Mouse (Mus musculus): Measurements from ENCODE around the gene Zbp1. TPM values are rescaled to one million over a fixed set of nuclear protein-coding genes. Genes with fewer than 3 reads are reported as not detected.

Zbp1 gene
- polyA plus RNA-seq, 1 experiment from 2014 or later = 0.45 TPM

GRCm38 (mm10) chr2:173182796-173183195 lies 35.9 kb downstream of the Zbp1 start:
- H3K27ac ChIP-seq = no peak overlapping the region

GRCm38 (mm10) chr2:173181901-173182300 lies 36.8 kb downstream of the Zbp1 start:
- H3K9me3 ChIP-seq = no peaks in the 10 kb centered on the region
- no peak overlapping the region for H3K4me2 ChIP-seq (replicated peaks)
- H3K27me3 ChIP-seq = peaks cover 42% of the 10 kb centered on the region
- no peak overlapping the region for H3K9ac ChIP-seq
- peaks cover 14% of the 10 kb centered on the region; the same call in 1 of the 2 replicates for H3K4me1 ChIP-seq
- 86% methylated on average over 7 of the region's 7 CpGs for WGBS
- no peak for ATAC-seq (ENCODE audit: low FRiP score, low read depth)
- H3K36me3 ChIP-seq = no peaks in the 10 kb centered on the region
- H3K27ac ChIP-seq = no peak overlapping the region
- H3K4me3 ChIP-seq = no peak overlapping the region

More at GRCm38 (mm10) chr2:173182796-173183195, 35.9 kb downstream of the Zbp1 start:
- Histone ChIP-seq H3K4me3 (no peak overlapping the region), H3K4me1 (peaks cover 14% of the 10 kb centered on the region; the same call in 1 of the 2 replicates), H3K9ac (no peak overlapping the region), H3K4me2 (replicated peaks) (no peak overlapping the region), H3K36me3 (no peaks in the 10 kb centered on the region), H3K27me3 (peaks cover 41% of the 10 kb centered on the region), H3K9me3 (no peaks in the 10 kb centered on the region)
- WGBS = 74% methylated on average over 7 of the region's 7 CpGs
- no peak for ATAC-seq (ENCODE audit: low FRiP score, low read depth)

GRCm38 (mm10) chr2:173181486-173181885 lies 37.2 kb downstream of the Zbp1 start:
- no peak for ATAC-seq (ENCODE audit: low FRiP score, low read depth)

GRCm38 (mm10) chr2:173180721-173181388 lies 37.9 kb downstream of the Zbp1 start:
- H3K4me1 ChIP-seq = peaks cover 9% of the 10 kb centered on the region; the same call in 1 of the 2 replicates
- WGBS = 76% methylated on average over 11 of the region's 11 CpGs
- peaks cover 37% of the 10 kb centered on the region for H3K27me3 ChIP-seq

More at GRCm38 (mm10) chr2:173181486-173181885, 37.2 kb downstream of the Zbp1 start:
- no peak overlapping the region for H3K4me2 ChIP-seq (replicated peaks)
- peaks cover 38% of the 10 kb centered on the region for H3K27me3 ChIP-seq
- H3K9ac ChIP-seq = no peak overlapping the region
- H3K4me1 ChIP-seq = peaks cover 10% of the 10 kb centered on the region; the same call in 1 of the 2 replicates
- H3K9me3 ChIP-seq = no peaks in the 10 kb centered on the region
- 64% methylated on average over 5 of the region's 5 CpGs for WGBS
- no peaks in the 10 kb centered on the region for H3K36me3 ChIP-seq
- H3K27ac ChIP-seq = no peak overlapping the region
- H3K4me3 ChIP-seq = no peak overlapping the region

GRCm38 (mm10) chr2:173180026-173180425 lies 38.7 kb downstream of the Zbp1 start:
- 79% methylated on average over 4 of the region's 4 CpGs for WGBS
- peaks cover 9% of the 10 kb centered on the region; the same call in 1 of the 2 replicates for H3K4me1 ChIP-seq
- H3K9me3 ChIP-seq = no peaks in the 10 kb centered on the region
- no peaks in the 10 kb centered on the region for H3K36me3 ChIP-seq
- no peak for ATAC-seq (ENCODE audit: low FRiP score, low read depth)
- peaks cover 32% of the 10 kb centered on the region for H3K27me3 ChIP-seq
- H3K27ac ChIP-seq = no peak overlapping the region
- H3K4me3 ChIP-seq = no peak overlapping the region
- no peak overlapping the region for H3K9ac ChIP-seq
- H3K4me2 ChIP-seq (replicated peaks) = no peak overlapping the region

More at GRCm38 (mm10) chr2:173180721-173181388, 37.9 kb downstream of the Zbp1 start:
- no peak for ATAC-seq (ENCODE audit: low FRiP score, low read depth)
- no peaks in the 10 kb centered on the region for H3K36me3 ChIP-seq
- no peak overlapping the region for H3K27ac ChIP-seq
- no peak overlapping the region for H3K9ac ChIP-seq
- H3K9me3 ChIP-seq = no peaks in the 10 kb centered on the region
- H3K4me2 ChIP-seq (replicated peaks) = no peak overlapping the region
- no peak overlapping the region for H3K4me3 ChIP-seq

- WGBS = 82% methylated on average over 7 of the region's 7 CpGs
- H3K4me1 ChIP-seq = peaks cover 16% of the 10 kb centered on the region
- no peak for ATAC-seq (ENCODE audit: low FRiP score, low read depth)
- no peak overlapping the region for H3K4me2 ChIP-seq (replicated peaks)
- no peak overlapping the region for H3K9ac ChIP-seq
- H3K9me3 ChIP-seq = no peaks in the 10 kb centered on the region
- no peak overlapping the region for H3K27ac ChIP-seq
- no peak overlapping the region for H3K4me3 ChIP-seq
- H3K36me3 ChIP-seq = no peaks in the 10 kb centered on the region
- H3K27me3 ChIP-seq = peaks cover 25% of the 10 kb centered on the region; the same call in 1 of the 2 replicates
Measured at GRCm38 (mm10) chr2:173179046-173179445, 39.7 kb downstream of the Zbp1 start.

- Histone ChIP-seq H3K4me3 (no peak overlapping the region), H3K4me1 (peaks cover 27% of the 10 kb centered on the region), H3K4me2 (replicated peaks) (no peak overlapping the region), H3K9me3 (no peaks in the 10 kb centered on the region), H3K27me3 (peaks cover 25% of the 10 kb centered on the region; the same call in 1 of the 2 replicates), H3K36me3 (no peaks in the 10 kb centered on the region), H3K9ac (no peak overlapping the region), H3K27ac (no peak overlapping the region)
- no peak for ATAC-seq (ENCODE audit: low FRiP score, low read depth)
- 85% methylated on average over 8 of the region's 8 CpGs for whole genome bisulfite sequencing
Measured at GRCm38 (mm10) chr2:173177951-173178350, 40.8 kb downstream of the Zbp1 start.

- H3K9ac ChIP-seq = no peak overlapping the region
- H3K4me1 ChIP-seq = peaks cover 31% of the 10 kb centered on the region
- peaks cover 24% of the 10 kb centered on the region; the same call in 1 of the 2 replicates for H3K27me3 ChIP-seq
- H3K36me3 ChIP-seq = no peaks in the 10 kb centered on the region
- no peak overlapping the region for H3K4me3 ChIP-seq
- H3K4me2 ChIP-seq (replicated peaks) = no peak overlapping the region
- ATAC-seq (ENCODE audit: low FRiP score, low read depth) = no peak
- H3K9me3 ChIP-seq = no peaks in the 10 kb centered on the region
- no peak overlapping the region for H3K27ac ChIP-seq
- WGBS = 77% methylated on average over 5 of the region's 5 CpGs
Measured at GRCm38 (mm10) chr2:173177481-173177880, 41.2 kb downstream of the Zbp1 start.

- ATAC-seq (ENCODE audit: low FRiP score, low read depth) = no peak
- H3K9ac ChIP-seq = no peak overlapping the region
- H3K4me3 ChIP-seq = no peak overlapping the region
- H3K36me3 ChIP-seq = no peaks in the 10 kb centered on the region
- 91% methylated on average over 5 of the region's 5 CpGs for WGBS
- H3K4me2 ChIP-seq (replicated peaks) = no peak overlapping the region
- H3K9me3 ChIP-seq = no peaks in the 10 kb centered on the region
- H3K4me1 ChIP-seq = peaks cover 40% of the 10 kb centered on the region
- H3K27me3 ChIP-seq = peaks cover 20% of the 10 kb centered on the region; the same call in 1 of the 2 replicates
- no peak overlapping the region for H3K27ac ChIP-seq
Measured at GRCm38 (mm10) chr2:173175703-173176102, 43.0 kb downstream of the Zbp1 start.

GRCm38 (mm10) chr2:173174569-173174968 lies 44.2 kb downstream of the Zbp1 start:
- H3K4me2 ChIP-seq (replicated peaks) = peak overlapping the region; percentile 64
- peaks cover 16% of the 10 kb centered on the region; the same call in 1 of the 2 replicates for H3K27me3 ChIP-seq
- WGBS = 61% methylated on average over 1 of the region's 1 CpGs
- ATAC-seq (ENCODE audit: low FRiP score, low read depth) = no peak
- no peak overlapping the region; the same call in 1 of the 2 replicates for H3K4me3 ChIP-seq
- H3K9me3 ChIP-seq = no peaks in the 10 kb centered on the region
- peak overlapping the region; percentile 19; the same call in 1 of the 2 replicates for H3K9ac ChIP-seq
- peak overlapping the region; percentile 97 for H3K27ac ChIP-seq
- peaks cover 44% of the 10 kb centered on the region for H3K4me1 ChIP-seq
- no peaks in the 10 kb centered on the region for H3K36me3 ChIP-seq

GRCm38 (mm10) chr2:173173521-173174511 lies 44.9 kb downstream of the Zbp1 start:
- Histone ChIP-seq H3K4me2 (replicated peaks) (peak overlapping the region; percentile 64), H3K36me3 (no peaks in the 10 kb centered on the region), H3K9me3 (no peaks in the 10 kb centered on the region), H3K9ac (peak overlapping the region; percentile 48), H3K4me3 (peak overlapping the region; percentile 32), H3K27me3 (peaks cover 21% of the 10 kb centered on the region), H3K27ac (peak overlapping the region; percentile 97), H3K4me1 (peaks cover 48% of the 10 kb centered on the region)
- 4% methylated on average over 22 of the region's 22 CpGs for WGBS
- ATAC-seq (ENCODE audit: low FRiP score, low read depth) = peak; percentile 82
